Mouse (Mus musculus) heart, embryonic 11.5 days (tissue): ENCODE measurements at regions not wholly inside any gene's neighbourhood (a gene's known extent, or its start where the extent isn't known, plus 50 kb on each side); places are given as distances from the start of the nearest gene placed in this dataset.

Experiments used
- ATAC-seq: fragments of 200-750 bp; cut with Nextera tagmentation; replicated peaks from 2 replicates; pipeline ENCODE4 v1.8.0; 2017; ENCODE audit warnings: moderate library complexity; ENCODE audit not compliant: insufficient number of reproducible peaks, low FRiP score, low TSS enrichment
- H3K27ac ChIP-seq: fragments of 300-500 bp; sonication (generic); 2 replicates; pipeline ENCODE4 v1.5.1; 2014; ENCODE audit warnings: mild to moderate bottlenecking, low read depth, low read length
- H3K27me3 ChIP-seq: fragments of 300-500 bp; sonication (generic); 2 replicates; pipeline ENCODE4 v1.6.1; 2014; ENCODE audit warnings: mild to moderate bottlenecking, low read length, mixed read lengths; ENCODE audit not compliant: control insufficient read depth, insufficient read depth
- H3K36me3 ChIP-seq: fragments of 300-500 bp; sonication (generic); 2 replicates; pipeline ENCODE4 v1.6.1; 2014; ENCODE audit warnings: mild to moderate bottlenecking, low read length, moderate library complexity, mixed read lengths; ENCODE audit not compliant: control insufficient read depth, insufficient read depth
- H3K4me1 ChIP-seq: fragments of 300-500 bp; sonication (generic); 2 replicates; pipeline ENCODE4 v1.6.1; 2014; ENCODE audit warnings: low read length; ENCODE audit not compliant: control insufficient read depth, insufficient read depth
- H3K4me2 ChIP-seq: fragments of 300-500 bp; sonication (generic); 2 replicates; pipeline ENCODE4 v1.6.1; 2014; ENCODE audit warnings: mild to moderate bottlenecking, moderate library complexity
- H3K4me3 ChIP-seq: fragments of 300-500 bp; sonication (generic); 2 replicates; pipeline ENCODE4 v1.5.1; 2014; ENCODE audit warnings: low read depth, low read length
- H3K9ac ChIP-seq: fragments of 300-500 bp; sonication (generic); 2 replicates; pipeline ENCODE4 v1.6.1; 2014; ENCODE audit warnings: mild to moderate bottlenecking, low read depth, low read length, moderate library complexity
- H3K9me3 ChIP-seq: fragments of 300-500 bp; sonication (generic); replicated peaks from 2 replicates; pipeline ENCODE4 v1.6.1; 2016; ENCODE audit warnings: low read length; ENCODE audit not compliant: control insufficient read depth
- WGBS: fragments of 180-500 bp; shearing (Covaris S2); extraction: QIAGEN DNeasy Blood & Tissue Kit; methylation state at CpG from one replicate; pipeline ENCODE4 v1.1.7; 2014; ENCODE audit not compliant: insufficient replicate concordance; 5-methylcytosine and 5-hydroxymethylcytosine counted together

GRCm38 (mm10) chr9:9376650-9377189 is 137.8 kb upstream of the Arhgap42 start:
- Histone ChIP-seq H3K4me1 (no peaks in the 10 kb centered on the region), H3K4me3 (no peak overlapping the region), H3K27ac (no peak overlapping the region), H3K4me2 (no peak overlapping the region), H3K9me3 (no peaks in the 10 kb centered on the region), H3K36me3 (no peaks in the 10 kb centered on the region), H3K27me3 (no peaks in the 10 kb centered on the region), H3K9ac (no peak overlapping the region)
- ATAC-seq = no peak
- WGBS = 61% methylated on average over 2 of the region's 2 CpGs

GRCm38 (mm10) chr9:9375304-9375904 is 136.5 kb upstream of the Arhgap42 start:
- Histone ChIP-seq H3K9ac (no peak overlapping the region), H3K27me3 (no peaks in the 10 kb centered on the region), H3K36me3 (no peaks in the 10 kb centered on the region), H3K9me3 (no peaks in the 10 kb centered on the region), H3K4me2 (no peak overlapping the region), H3K4me1 (no peaks in the 10 kb centered on the region), H3K4me3 (no peak overlapping the region), H3K27ac (no peak overlapping the region)
- no peak for ATAC-seq
- 18% methylated on average over 3 of the region's 3 CpGs for WGBS

GRCm38 (mm10) chr9:9372594-9372993 is 133.7 kb upstream of the Arhgap42 start:
- no peak for ATAC-seq
- Histone ChIP-seq H3K36me3 (no peaks in the 10 kb centered on the region), H3K4me2 (no peak overlapping the region), H3K9ac (no peak overlapping the region), H3K9me3 (no peaks in the 10 kb centered on the region), H3K4me3 (no peak overlapping the region), H3K4me1 (no peaks in the 10 kb centered on the region), H3K27ac (no peak overlapping the region), H3K27me3 (no peaks in the 10 kb centered on the region)
- 24% methylated on average over 1 of the region's 1 CpGs for whole genome bisulfite sequencing

DNA sequence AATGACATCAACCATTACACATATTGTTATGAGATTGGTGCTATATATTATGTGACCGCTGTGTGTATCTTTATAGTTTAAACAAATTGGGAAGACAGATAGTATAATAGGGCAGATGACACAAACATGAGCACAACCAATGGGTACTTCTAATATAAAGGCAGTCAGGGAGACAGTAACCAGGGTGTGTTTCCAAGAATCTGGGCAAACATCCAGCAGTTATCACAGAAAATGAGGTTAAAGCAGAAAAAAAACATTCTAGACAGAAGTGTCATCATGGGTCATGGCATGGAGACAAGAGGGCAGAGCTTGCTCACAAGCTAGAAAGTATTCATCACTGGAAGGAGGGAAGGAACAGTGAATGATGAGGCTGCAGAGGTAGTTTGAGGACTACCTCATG is 129.8 kb upstream of the Arhgap42 start:
- Histone ChIP-seq H3K4me1 (no peaks in the 10 kb centered on the region), H3K27me3 (no peaks in the 10 kb centered on the region), H3K9ac (no peak overlapping the region), H3K9me3 (no peaks in the 10 kb centered on the region), H3K27ac (no peak overlapping the region), H3K4me3 (no peak overlapping the region), H3K36me3 (no peaks in the 10 kb centered on the region), H3K4me2 (no peak overlapping the region)
- no peak for ATAC-seq
- WGBS = 71% methylated on average over 1 of the region's 1 CpGs

- Histone ChIP-seq H3K9me3 (no peaks in the 10 kb centered on the region), H3K27me3 (no peaks in the 10 kb centered on the region), H3K4me3 (no peak overlapping the region), H3K36me3 (no peaks in the 10 kb centered on the region), H3K27ac (no peak overlapping the region), H3K4me2 (no peak overlapping the region), H3K4me1 (no peaks in the 10 kb centered on the region), H3K9ac (no peak overlapping the region)
- ATAC-seq = no peak
- WGBS = 47% methylated on average over 1 of the region's 1 CpGs
These were observed 103.7 kb upstream of the Arhgap42 start for GRCm38 (mm10) chr9:9342456-9343185.

- no peaks in the 10 kb centered on the region for H3K27me3 ChIP-seq
- H3K9me3 ChIP-seq = no peaks in the 10 kb centered on the region
- no peak overlapping the region for H3K27ac ChIP-seq
- whole genome bisulfite sequencing = 70% methylated on average over 1 of the region's 1 CpGs
- no peak overlapping the region for H3K9ac ChIP-seq
- H3K4me2 ChIP-seq = no peak overlapping the region
- no peaks in the 10 kb centered on the region for H3K4me1 ChIP-seq
- ATAC-seq = no peak
- no peaks in the 10 kb centered on the region for H3K36me3 ChIP-seq
- no peak overlapping the region for H3K4me3 ChIP-seq
These were observed 79.7 kb upstream of the Arhgap42 start for GRCm38 (mm10) chr9:9318624-9319023.

GRCm38 (mm10) chr9:9316021-9316420 is 77.1 kb upstream of the Arhgap42 start:
- Histone ChIP-seq H3K4me1 (no peaks in the 10 kb centered on the region), H3K4me3 (no peak overlapping the region), H3K4me2 (no peak overlapping the region), H3K27ac (no peak overlapping the region), H3K9ac (no peak overlapping the region), H3K36me3 (no peaks in the 10 kb centered on the region), H3K27me3 (no peaks in the 10 kb centered on the region), H3K9me3 (no peaks in the 10 kb centered on the region)
- WGBS = 88% methylated on average over 4 of the region's 4 CpGs
- no peak for ATAC-seq

GRCm38 (mm10) chr9:9312274-9312673 is 73.4 kb upstream of the Arhgap42 start:
- no peaks in the 10 kb centered on the region for H3K9me3 ChIP-seq
- no peak for ATAC-seq
- H3K36me3 ChIP-seq = no peaks in the 10 kb centered on the region
- no peaks in the 10 kb centered on the region for H3K4me1 ChIP-seq
- H3K27me3 ChIP-seq = no peaks in the 10 kb centered on the region
- no peak overlapping the region for H3K9ac ChIP-seq
- no peak overlapping the region for H3K4me3 ChIP-seq
- no peak overlapping the region for H3K4me2 ChIP-seq
- no peak overlapping the region for H3K27ac ChIP-seq
